Comparison of ENCODE assay signal across 9 mouse cellular contexts in the genomic region with DNA sequence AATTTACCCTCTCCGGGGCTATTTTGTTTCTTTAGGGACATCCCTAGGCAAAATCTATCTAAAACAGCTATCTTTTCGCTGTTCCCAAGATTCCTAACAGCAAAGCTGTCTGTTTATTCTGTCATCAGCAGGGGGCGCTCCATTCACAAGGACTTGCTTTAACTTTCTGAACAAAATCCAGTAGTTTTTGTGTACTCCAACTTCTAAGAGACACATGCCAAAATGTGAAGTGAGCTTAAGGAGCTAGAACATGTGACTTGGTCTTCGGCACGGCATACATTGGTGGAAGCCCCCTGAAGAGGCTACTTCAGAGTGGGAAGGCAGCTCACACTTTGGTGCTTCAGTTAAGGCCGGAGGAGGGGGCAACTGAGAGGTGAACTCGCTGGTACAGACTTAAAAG. TPM values are rescaled to one million over a fixed set of nuclear protein-coding genes. Genes with fewer than 3 reads are reported as not detected.
DNase-seq lines count a peak whose midpoint lies in the region; ATAC-seq lines count a peak whose summit lies in the region.
"Had no signal": no experiment of that assay in that cellular context is flagged by ENCODE, and none has a peak within 500 bp of the region (broad histone marks: within the 10 kb centered on the region; RNA-seq: fewer than 3 reads in every experiment).

No protein-coding gene starts in this region.

- 46% methylated on average over 7 of the region's 7 CpGs for WGBS in neural tube, embryonic 15.5 days

- DNase-seq in neural tube, embryonic 10.5 days (ENCODE audit: extremely low spot score, low spot score) = peak; percentile 67
- peak; percentile 4 for DNase-seq in brain, embryonic 18.5 days (ENCODE audit: low read depth, low spot score)
- peak; percentile 20 to 90 for DNase-seq in frontal cortex, adult 2 months (ENCODE audit: extremely low spot score in 1 of 2, low spot score in 1 of 2)
- DNase-seq in kidney, postnatal 36 days = peak; percentile 61 to 84
- peak; percentile 60 to 73 for DNase-seq in lung, adult 18-20 months
- peak; percentile 68 to 80 for DNase-seq in right cerebral cortex, postnatal 10 days (ENCODE audit: low spot score in 2 of 2)
- DNase-seq in yolk sac, embryonic 10.5 days (ENCODE audit: low spot score) = peak; percentile 52

- H3K4me2 ChIP-seq in neural tube, embryonic 15.5 days = no peak overlapping the region
- H3K4me2 ChIP-seq: hindbrain, embryonic 15.5 days had no signal

- H3K4me3 ChIP-seq in neural tube, embryonic 15.5 days (replicated peaks) = no peak overlapping the region
- H3K4me3 ChIP-seq: hindbrain, embryonic 15.5 days had no signal

- H3K36me3 ChIP-seq in neural tube, embryonic 15.5 days = no peaks in the 10 kb centered on the region
- H3K36me3 ChIP-seq: hindbrain, embryonic 15.5 days had no signal

- no peak overlapping the region for H3K27ac ChIP-seq in neural tube, embryonic 15.5 days (replicated peaks)
- H3K27ac ChIP-seq: hindbrain, embryonic 15.5 days had no signal

- no peak overlapping the region for H3K9ac ChIP-seq in neural tube, embryonic 15.5 days (replicated peaks)
- H3K9ac ChIP-seq: hindbrain, embryonic 15.5 days had no signal

- no peak for ATAC-seq in neural tube, embryonic 15.5 days (ENCODE audit: low FRiP score)

- no peaks in the 10 kb centered on the region for H3K27me3 ChIP-seq in neural tube, embryonic 15.5 days (replicated peaks)
- H3K27me3 ChIP-seq: hindbrain, embryonic 15.5 days had no signal

- no peaks in the 10 kb centered on the region for H3K4me1 ChIP-seq in neural tube, embryonic 15.5 days
- H3K4me1 ChIP-seq: hindbrain, embryonic 15.5 days had no signal

- no peaks in the 10 kb centered on the region for H3K9me3 ChIP-seq in neural tube, embryonic 15.5 days (replicated peaks)
- H3K9me3 ChIP-seq: hindbrain, embryonic 15.5 days had no signal

RNA-seq across cellular contexts. Expression of a gene that starts 49.7 kb away (rescaled TPM):
- polyA plus RNA-seq in neural tube, embryonic 15.5 days (2015; fragmentation: Nextera tagmentation; extraction: Ambion mirVana) = 8.2 and 8.9 TPM in 2 replicates
- 9.6 and 11.8 TPM in 2 replicates for polyA plus RNA-seq in frontal cortex, adult 2 months (2012; rRNA removed)

RNA-seq across cellular contexts. Expression of a gene that starts 53.5 kb away (rescaled TPM):
- polyA plus RNA-seq in neural tube, embryonic 15.5 days (2015; fragmentation: Nextera tagmentation; extraction: Ambion mirVana) = 5.6 and 6.1 TPM in 2 replicates
- 5.1 and 5.2 TPM in 2 replicates for polyA plus RNA-seq in frontal cortex, adult 2 months (2012; rRNA removed)

Comparison
In these comparisons a context has a peak if more than half of its experiments do, and no peak if none do; other contexts are left out.
1. DNase-seq: peak in every context shown above with its lines; median percentile 74 in right cerebral cortex, postnatal 10 days; 72 in kidney, postnatal 36 days; 67 in neural tube, embryonic 10.5 days; 66 in lung, adult 18-20 months; 55 in frontal cortex, adult 2 months; 52 in yolk sac, embryonic 10.5 days; 4 in brain, embryonic 18.5 days.